Mouse (Mus musculus) spleen, postnatal 14 days (tissue): Measurements from ENCODE around the gene Rnf39.
"Not testable (repeated sequence)": the region's sequence is repeated elsewhere in the genome, so short reads cannot be mapped to it uniquely, and the experiment has no call there.

Source experiments
- DNase-seq, 2 experiments: peaks; one replicate each; pipeline ENCODE4 v3.0.0; 2021 to 2022; ENCODE audit warnings: low spot score in 2 of 2

Rnf39 gene

DNA sequence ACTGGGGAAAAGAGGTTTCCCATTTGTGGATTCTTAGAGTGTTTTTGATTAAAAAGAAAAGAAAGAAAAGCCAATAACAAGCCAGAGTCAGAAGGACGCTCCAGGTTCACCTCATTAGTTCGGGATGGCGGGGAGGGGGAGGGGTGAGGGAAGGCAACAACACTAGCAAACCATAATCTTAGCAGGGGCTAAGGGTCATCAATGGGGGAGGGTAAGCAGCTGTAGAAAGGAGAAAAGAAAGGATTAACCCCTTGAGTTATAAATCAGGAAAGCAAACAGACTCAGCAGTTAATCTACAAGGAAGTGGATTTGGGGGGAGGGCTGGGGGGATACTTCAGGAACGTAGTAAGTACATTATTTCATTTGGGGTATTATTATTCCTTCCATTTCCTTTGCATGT lies 39.1 kb downstream of the Rnf39 start:
- DNase-seq: no peak

DNA sequence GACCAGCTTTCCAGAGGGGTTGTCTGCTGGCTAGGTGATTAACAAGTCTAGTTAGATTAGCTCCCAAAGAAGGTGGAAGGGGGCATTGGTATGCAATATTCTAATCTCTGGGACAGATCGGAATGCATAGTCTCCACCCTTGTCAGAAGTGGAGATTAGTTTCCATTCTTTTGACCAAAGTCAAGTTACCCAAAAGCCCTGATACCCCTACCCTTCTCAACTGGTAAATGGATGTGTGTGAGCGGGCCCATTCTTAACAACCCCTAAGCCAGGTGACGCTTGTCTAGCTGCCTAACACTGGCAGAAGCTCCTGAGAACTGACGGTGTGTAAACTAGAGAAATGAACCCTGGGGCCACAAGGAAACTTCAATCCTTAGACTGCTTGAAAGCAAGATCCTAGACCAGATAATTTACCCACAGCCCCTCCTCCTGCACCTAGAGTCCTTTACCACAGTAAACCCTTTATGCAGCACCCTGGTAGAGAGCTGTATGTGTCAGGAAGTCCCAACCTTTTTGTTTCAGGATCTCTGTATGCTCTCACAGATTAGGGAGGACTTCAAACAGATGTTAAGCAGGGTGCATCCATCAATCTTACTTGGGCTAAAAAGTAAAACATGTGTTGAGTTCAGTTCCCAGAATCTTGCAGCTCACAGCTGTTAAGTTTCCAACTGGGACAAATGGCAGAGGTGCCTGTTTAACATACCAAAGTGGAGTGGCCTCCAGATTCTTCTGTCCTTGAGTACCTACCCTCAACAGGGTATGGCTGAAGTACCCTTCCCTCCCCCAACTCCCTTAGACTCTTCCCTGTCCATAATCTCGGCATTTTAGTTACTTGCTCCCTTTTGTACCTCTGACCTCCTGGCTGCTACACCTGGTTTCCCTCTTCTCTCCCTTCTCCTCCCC lies 39.8 kb downstream of the Rnf39 start:
- DNase-seq: no peak

DNA sequence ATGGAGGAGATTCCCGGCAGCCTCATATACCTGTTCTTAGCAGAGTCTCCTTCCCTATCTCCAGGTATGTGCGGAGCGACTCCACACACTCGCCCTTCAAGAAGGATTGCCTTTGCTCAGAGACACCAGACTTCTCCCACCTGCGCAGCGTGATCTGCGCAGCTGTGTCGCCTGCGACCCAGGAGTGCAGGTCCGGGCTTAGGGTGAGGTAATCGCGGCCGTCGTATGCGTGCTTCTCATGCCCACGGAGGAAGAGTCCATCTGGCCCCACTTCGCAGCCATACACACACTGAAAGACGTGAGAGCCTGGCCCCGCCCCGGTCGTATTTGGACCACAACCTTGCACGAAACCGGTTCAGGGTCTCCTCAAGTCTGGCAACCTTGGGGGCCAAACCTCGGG lies 45.8 kb downstream of the Rnf39 start:
- no peak for DNase-seq

DNA sequence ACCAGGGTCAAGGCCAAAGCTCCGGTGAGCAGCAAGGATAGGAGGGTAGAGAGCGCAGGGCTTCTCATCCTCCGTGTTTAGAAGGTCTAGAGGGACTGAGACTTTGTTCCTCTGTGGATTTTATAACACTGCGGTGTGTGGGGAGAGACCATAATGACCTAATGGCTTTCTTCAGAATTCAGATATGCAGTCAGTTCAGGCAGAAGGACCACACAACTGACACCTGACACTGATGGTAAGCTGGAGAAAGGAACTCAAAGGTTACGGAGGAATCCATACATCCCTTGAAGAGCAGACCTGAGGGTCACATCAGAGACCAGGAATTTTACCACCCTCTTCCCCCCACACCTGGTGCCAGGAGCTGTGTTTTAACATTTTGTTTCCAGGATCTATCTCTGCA lies 46.7 kb downstream of the Rnf39 start, which contains the start of gene H2-M5:
Gene H2-M5, minus strand, starts transcription at position 101 of the 400 bp plus-strand sequence.
- DNase-seq: no peak

DNA sequence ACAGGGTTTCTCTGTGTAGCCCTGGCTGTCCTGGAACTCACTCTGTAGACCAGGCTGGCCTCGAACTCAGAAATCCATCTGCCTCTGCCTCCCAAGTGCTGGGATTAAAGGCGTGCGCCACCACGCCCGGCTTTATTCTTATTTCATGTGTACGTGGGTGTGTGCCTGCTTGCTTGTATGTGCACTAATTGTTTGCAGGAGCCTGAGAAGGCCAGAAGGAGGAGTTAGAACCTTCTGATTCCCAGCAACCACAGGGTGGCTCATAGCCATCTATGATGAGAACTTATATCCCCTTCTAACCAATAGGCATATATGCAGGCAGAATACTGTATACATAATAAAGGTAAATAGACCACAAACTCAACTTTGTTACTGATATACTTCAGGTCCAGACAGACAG lies 47.9 kb downstream of the Rnf39 start:
- DNase-seq: not testable (repeated sequence)

DNA sequence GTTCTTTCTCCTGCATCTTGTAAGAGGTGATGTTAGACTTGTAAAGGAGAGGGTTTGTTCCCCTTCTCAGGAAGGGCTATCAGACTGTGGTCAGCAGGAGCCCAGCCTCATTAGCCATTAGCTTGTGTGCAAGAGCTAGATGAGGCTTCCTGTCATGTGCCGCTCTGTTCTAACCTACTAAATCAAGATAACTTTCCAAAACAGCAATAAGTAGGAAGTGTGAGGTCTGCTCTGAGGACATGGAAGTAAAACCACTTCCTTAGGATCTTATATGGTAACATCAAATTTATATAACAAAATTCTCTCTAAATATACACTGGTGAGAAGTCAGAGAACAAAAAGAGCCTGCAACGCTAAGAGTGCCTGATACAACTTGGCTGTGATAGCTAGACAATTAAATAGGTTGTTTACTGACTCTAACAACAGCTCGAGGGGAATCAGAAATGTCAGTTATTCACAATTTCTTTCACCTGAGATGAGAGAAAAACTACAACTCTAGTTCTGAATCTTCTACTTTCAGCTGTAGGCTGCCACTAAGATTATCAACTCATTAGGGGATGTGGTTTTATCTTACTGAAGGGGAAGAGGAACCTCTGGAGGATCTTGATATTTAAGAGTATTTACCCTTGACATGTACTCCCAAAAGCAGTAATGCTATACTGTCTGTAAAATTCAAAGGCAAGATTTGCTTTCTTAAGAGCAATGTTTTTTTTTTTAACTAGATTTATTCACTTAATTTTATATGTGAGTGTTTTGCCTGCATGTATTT lies 49.8 kb downstream of the Rnf39 start:
- DNase-seq: no peak

DNA sequence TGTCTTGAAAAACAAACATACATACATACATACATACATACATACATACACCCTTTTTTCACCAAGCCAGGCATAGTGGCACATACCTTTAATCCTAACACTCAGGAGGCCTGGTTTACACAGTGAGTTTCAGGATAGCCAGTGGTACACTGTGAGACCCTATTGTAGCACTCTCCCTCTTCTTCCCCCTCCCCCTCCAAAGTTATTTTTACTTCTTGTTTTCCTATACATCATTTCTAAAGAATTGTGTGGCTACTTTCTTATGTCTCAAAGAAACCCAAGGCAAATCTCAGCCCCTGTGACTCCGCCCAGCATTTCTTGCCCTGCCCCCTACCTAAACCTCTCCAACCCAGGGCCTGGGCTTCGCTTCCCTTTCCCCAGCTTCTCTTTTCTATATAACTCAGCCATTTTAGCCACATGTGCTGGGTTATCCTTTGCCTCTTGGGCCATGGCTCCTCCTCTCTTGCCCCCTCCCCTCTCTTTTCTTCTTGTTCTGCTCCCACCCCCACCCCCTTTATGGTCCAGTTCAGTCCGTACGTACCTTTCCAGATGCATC lies 51.1 kb downstream of the Rnf39 start:
- DNase-seq: no peak

DNA sequence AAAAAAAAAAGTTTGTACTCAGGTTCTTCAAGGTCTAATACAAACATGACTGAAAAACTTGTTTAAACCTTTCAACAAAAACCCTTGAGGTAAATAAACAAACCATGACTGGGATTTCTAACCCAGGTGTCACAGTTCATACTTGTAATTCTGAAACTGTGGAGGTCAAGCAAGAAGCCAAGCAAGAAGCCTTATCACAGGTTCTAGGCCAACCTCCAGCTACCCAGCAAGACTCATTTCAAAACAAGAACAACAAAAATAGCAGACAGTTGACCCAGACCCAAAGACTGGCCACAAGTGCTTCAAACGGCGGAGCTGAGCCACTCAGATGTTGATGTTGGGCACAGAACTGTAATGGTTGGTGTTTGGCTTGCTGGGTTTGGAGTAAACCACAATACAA lies 51.8 kb downstream of the Rnf39 start:
- no peak for DNase-seq

DNA sequence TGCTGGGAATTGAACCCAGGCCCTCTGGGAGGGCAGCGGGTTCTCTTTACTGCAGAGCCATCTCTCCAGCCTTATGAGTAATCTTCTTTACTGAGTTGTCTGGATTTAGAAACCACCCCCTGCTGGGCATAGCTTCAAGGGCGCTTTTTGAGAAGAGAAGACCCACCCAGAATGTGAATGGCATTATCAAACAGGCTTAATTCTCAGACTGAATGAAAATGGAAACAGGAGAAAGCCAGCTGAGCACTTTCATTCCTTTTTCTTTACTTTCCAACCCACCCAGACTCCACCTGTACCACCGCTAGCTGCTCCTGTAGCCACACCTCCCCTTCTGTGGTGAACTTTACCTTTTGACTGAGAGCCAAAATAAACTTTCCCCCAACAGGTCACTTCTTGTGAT lies 52.7 kb downstream of the Rnf39 start:
- DNase-seq: no peak

DNA sequence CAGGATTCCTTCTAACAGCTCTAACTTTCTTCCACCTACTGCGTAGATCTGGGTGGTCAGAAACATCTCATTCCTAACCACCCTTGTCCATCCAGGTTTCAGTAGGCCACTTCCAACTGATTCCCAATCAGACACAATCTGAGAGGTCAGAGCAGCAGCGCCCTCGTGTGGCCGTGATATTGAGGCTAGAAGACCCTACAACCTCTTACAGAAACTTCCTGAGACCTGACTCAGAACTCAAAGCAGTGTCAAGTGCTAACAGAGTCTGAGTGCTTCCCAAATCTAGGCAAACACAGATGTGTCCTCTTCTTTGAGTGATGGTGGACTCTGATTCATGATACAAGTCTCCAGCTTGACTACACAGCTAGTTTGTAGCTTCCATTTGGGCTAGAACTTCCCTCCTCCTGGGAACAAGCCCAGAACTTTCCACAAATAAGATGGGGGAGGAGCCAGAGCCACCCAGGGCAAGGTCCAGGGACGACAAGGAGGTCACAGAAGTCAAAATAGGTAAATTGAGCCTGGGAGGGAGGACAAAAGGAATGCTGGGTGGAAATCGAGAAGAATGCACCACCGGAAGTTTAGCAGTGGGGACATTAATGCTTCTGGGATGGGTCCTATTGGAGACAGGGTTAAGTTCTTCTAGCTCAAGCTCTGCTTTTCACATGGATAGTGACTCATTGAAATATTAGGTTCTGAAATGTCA lies 54.5 kb downstream of the Rnf39 start:
- DNase-seq: peak; percentile 19 to 37
